Mouse (Mus musculus): Measurements from ENCODE around the gene Jsrp1. TPM values are rescaled to one million over a fixed set of nuclear protein-coding genes. Genes with fewer than 3 reads are reported as not detected.

The Jsrp1 gene
- polyA plus RNA-seq, 1 experiment: 343 TPM

DNA sequence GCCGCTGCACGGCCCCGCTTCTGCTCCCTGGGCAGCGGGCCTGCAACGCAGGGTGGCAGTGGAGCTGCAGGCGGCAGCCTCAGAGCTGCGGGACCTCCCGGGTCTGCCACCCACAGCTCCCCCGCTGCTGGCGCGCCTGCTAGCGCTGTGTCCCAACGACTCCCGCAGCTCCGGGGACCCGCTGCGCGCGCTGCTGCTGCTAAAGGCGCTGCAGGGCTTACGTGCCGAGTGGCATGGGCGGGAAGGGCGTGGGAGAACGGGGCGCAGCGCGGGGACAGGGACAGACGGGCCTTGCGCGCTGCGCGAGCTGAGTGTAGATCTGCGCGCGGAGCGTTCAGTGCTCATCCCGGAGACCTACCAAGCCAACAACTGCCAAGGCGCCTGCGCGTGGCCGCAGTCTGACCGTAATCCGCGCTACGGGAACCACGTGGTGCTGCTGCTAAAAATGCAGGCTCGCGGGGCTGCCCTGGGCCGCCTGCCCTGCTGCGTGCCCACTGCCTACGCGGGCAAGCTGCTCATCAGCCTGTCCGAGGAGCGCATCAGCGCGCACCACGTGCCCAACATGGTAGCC lies 6.2 kb downstream of the Jsrp1 start:
- Histone ChIP-seq H3ac (ENCODE audit: control insufficient read depth, insufficient read length) (no peak overlapping the region), H3K36me3 (ENCODE audit: control insufficient read depth, insufficient read depth) (peaks cover 3% of the 10 kb centered on the region), H3K4me3 (no peak overlapping the region), H3K27me3 (ENCODE audit: control insufficient read depth, insufficient read depth, insufficient read length) (no peaks in the 10 kb centered on the region), H3K4me2 (ENCODE audit: low read depth) (no peak overlapping the region), H3K79me2 (ENCODE audit: control insufficient read depth, insufficient read depth) (no peaks in the 10 kb centered on the region)
- TF ChIP-seq E2F4 (IDR thresholded peaks at IDR 0.05; ENCODE audit: insufficient read depth) (no peak), SRF (IDR thresholded peaks at IDR 0.05; ENCODE audit: control insufficient read depth, insufficient read length, low read depth) (no peak), MYOD1 (IDR thresholded peaks at IDR 0.05; ENCODE audit: control insufficient read depth in 1 of 3, insufficient read length in 2 of 3, low read depth in 2 of 3) (no peak), POLR2AphosphoS2 (IDR thresholded peaks at IDR 0.05; ENCODE audit: insufficient read length, low read depth) (peak; percentile 88), POLR2A (IDR thresholded peaks at IDR 0.05; ENCODE audit: insufficient read length, low read depth) (peak; percentile 45)

DNA sequence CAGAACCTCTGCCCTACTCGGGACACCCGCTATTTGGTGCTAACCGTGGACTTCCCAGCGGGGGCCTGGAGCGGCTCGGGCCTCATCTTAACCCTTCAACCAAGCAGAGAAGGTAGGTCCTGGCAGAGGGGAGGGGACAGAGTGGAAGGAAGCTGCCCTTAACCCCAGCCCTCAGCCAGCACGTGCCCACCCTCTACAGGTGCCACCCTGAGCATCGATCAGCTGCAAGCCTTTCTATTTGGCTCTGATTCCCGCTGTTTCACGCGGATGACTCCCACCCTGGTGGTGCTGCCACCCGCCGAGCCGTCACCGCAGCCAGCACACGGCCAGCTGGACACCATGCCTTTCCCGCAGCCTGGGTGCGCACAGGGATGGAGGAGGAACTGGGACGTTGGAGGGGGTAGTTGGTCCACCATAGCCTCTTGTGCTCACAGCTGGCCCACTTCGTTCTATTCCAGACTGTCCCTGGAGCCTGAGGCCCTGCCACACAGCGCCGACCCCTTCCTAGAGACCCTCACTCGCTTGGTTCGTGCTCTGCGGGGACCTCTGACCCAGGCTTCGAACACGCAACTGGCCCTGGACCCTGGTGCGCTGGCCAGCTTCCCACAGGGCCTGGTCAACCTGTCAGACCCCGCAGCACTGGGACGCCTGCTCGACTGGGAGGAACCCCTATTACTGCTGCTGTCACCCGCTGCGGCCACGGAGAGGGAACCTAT lies 6.8 kb downstream of the Jsrp1 start:
- H3K36me3 ChIP-seq (ENCODE audit: control insufficient read depth, insufficient read depth): peaks cover 7% of the 10 kb centered on the region
- no peak overlapping the region for H3K4me3 ChIP-seq
- H3K4me2 ChIP-seq (ENCODE audit: low read depth): no peak overlapping the region
- no peaks in the 10 kb centered on the region for H3K27me3 ChIP-seq (ENCODE audit: control insufficient read depth, insufficient read depth, insufficient read length)
- TF ChIP-seq E2F4 (IDR thresholded peaks at IDR 0.05; ENCODE audit: insufficient read depth) (no peak), POLR2AphosphoS2 (IDR thresholded peaks at IDR 0.05; ENCODE audit: insufficient read length, low read depth) (peak; percentile 38)
- peaks cover 3% of the 10 kb centered on the region for H3K79me2 ChIP-seq (ENCODE audit: control insufficient read depth, insufficient read depth)
- H3ac ChIP-seq (ENCODE audit: control insufficient read depth, insufficient read length): no peak overlapping the region

DNA sequence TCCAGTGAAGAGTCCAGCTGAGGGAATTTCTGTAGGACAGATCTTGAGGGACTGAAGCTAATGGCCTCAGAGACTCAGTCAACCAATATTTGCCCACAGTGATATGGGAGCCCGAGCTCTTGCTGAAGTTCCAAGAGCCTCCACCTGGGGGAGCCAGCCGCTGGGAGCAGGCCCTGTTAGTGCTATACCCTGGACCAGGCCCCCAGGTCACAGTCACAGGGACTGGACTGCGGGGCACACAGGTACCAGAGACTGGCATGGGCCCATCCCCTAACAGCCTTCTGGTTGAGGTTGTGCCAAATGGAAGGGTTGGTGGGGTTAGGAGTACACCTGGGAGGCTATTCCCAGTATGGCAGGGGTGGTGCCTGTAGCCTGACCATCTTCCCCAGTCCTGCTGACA lies 7.4 kb downstream of the Jsrp1 start:
- H3K79me2 ChIP-seq (ENCODE audit: control insufficient read depth, insufficient read depth): peaks cover 9% of the 10 kb centered on the region
- TF ChIP-seq TCF3 (IDR thresholded peaks at IDR 0.05; ENCODE audit: insufficient read length, low read depth) (no peak), MAX (IDR thresholded peaks at IDR 0.05; ENCODE audit: low read depth) (no peak), POLR2AphosphoS2 (IDR thresholded peaks at IDR 0.05; ENCODE audit: insufficient read length, low read depth) (peak; percentile 27)
- H3K36me3 ChIP-seq (ENCODE audit: control insufficient read depth, insufficient read depth): peaks cover 12% of the 10 kb centered on the region
- H3K27me3 ChIP-seq (ENCODE audit: control insufficient read depth, insufficient read depth, insufficient read length): no peaks in the 10 kb centered on the region
- no peak overlapping the region for H3ac ChIP-seq (ENCODE audit: control insufficient read depth, insufficient read length)
- H3K4me3 ChIP-seq: no peak overlapping the region
- no peak overlapping the region for H3K4me2 ChIP-seq (ENCODE audit: low read depth)

DNA sequence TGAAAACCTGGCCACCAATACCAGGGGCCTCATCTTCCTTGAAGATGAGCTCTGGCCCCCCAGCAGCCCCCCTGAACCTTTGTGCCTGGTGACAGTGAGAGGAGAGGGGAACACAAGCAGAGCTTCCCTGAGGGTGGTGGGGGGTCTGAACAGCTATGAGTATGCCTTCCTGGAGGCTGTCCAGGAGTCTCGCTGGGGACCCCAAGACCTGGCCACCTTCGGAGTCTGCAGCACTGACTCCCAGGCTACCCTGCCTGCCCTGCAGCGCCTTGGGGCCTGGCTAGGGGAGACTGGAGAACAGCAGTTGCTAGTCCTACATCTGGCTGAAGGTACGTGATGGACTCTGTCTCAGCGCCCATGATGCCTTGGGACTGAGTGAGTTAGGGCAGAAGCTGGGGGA lies 8.0 kb downstream of the Jsrp1 start:
- TF ChIP-seq SRF (IDR thresholded peaks at IDR 0.05; ENCODE audit: control insufficient read depth, insufficient read length, low read depth) (no peak), REST (IDR thresholded peaks at IDR 0.05; ENCODE audit: insufficient read depth, insufficient read length) (no peak), CEBPB (IDR thresholded peaks at IDR 0.05; ENCODE audit: insufficient read depth, poor library complexity, severe bottlenecking) (no peak), TCF12 (IDR thresholded peaks at IDR 0.05; ENCODE audit: insufficient read depth, poor library complexity, severe bottlenecking) (no peak), USF1 (IDR thresholded peaks at IDR 0.05; ENCODE audit: low read depth) (no peak), MAX (IDR thresholded peaks at IDR 0.05; ENCODE audit: low read depth) (no peak), MYOG (IDR thresholded peaks at IDR 0.05; ENCODE audit: control insufficient read depth in 1 of 3, insufficient read depth in 1 of 3, insufficient read length in 2 of 3, low read depth in 2 of 3) (no peak), POLR2AphosphoS2 (IDR thresholded peaks at IDR 0.05; ENCODE audit: insufficient read length, low read depth) (no peak), TCF3 (IDR thresholded peaks at IDR 0.05; ENCODE audit: insufficient read length, low read depth) (no peak), POLR2A (IDR thresholded peaks at IDR 0.05; ENCODE audit: insufficient read length, low read depth) (no peak), E2F4 (IDR thresholded peaks at IDR 0.05; ENCODE audit: insufficient read depth) (no peak), MYOD1 (IDR thresholded peaks at IDR 0.05; ENCODE audit: control insufficient read depth in 1 of 3, insufficient read length in 2 of 3, low read depth in 2 of 3) (no peak)
- Histone ChIP-seq H3K4me2 (ENCODE audit: low read depth) (no peak overlapping the region), H3K36me3 (ENCODE audit: control insufficient read depth, insufficient read depth) (peaks cover 17% of the 10 kb centered on the region), H3K27me3 (ENCODE audit: control insufficient read depth, insufficient read depth, insufficient read length) (no peaks in the 10 kb centered on the region), H3K4me3 (no peak overlapping the region), H3ac (ENCODE audit: control insufficient read depth, insufficient read length) (no peak overlapping the region), H3K79me2 (ENCODE audit: control insufficient read depth, insufficient read depth) (peaks cover 15% of the 10 kb centered on the region)

DNA sequence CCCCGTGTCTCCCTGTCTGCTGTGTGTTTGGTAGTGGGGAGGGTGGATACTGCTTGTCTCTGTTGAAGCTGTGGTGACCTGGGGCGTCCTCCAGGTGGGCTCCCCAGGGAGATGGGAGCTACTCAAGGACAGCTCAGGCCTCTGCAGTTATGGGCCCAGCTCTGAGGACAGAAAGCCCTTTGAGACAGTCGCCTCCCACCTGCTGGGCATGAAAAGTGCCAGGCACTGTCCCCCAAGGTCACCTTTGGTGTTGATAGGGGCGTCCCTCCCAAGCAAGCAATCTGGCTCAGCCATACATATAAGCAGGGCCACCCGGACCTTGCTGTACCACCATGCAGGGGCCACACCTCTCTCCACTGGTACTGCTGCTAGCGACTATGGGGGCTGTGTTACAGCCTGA lies 8.4 kb downstream of the Jsrp1 start, which contains the start of gene Amh:
TSS of gene Amh (plus strand) at position 328 of the 400 bp plus-strand sequence.
- H3K4me3 ChIP-seq: no peak within 1 kb of the TSS
- H3K4me2 ChIP-seq (ENCODE audit: low read depth): no peak within 1 kb of the TSS
- peaks cover 17% of the 10 kb centered on the region for H3K36me3 ChIP-seq (ENCODE audit: control insufficient read depth, insufficient read depth)
- H3ac ChIP-seq (ENCODE audit: control insufficient read depth, insufficient read length): no peak within 1 kb of the TSS
- H3K79me2 ChIP-seq (ENCODE audit: control insufficient read depth, insufficient read depth): peaks cover 19% of the 10 kb centered on the region
- H3K27me3 ChIP-seq (ENCODE audit: control insufficient read depth, insufficient read depth, insufficient read length): no peaks in the 10 kb centered on the region
- TF ChIP-seq TCF3 (IDR thresholded peaks at IDR 0.05; ENCODE audit: insufficient read length, low read depth) (no peak), REST (IDR thresholded peaks at IDR 0.05; ENCODE audit: insufficient read depth, insufficient read length) (no peak), SRF (IDR thresholded peaks at IDR 0.05; ENCODE audit: control insufficient read depth, insufficient read length, low read depth) (no peak), TCF12 (IDR thresholded peaks at IDR 0.05; ENCODE audit: insufficient read depth, poor library complexity, severe bottlenecking) (no peak), MAX (IDR thresholded peaks at IDR 0.05; ENCODE audit: low read depth) (no peak), MYOG (IDR thresholded peaks at IDR 0.05; ENCODE audit: control insufficient read depth in 1 of 3, insufficient read depth in 1 of 3, insufficient read length in 2 of 3, low read depth in 2 of 3) (no peak), USF1 (IDR thresholded peaks at IDR 0.05; ENCODE audit: low read depth) (no peak), E2F4 (IDR thresholded peaks at IDR 0.05; ENCODE audit: insufficient read depth) (no peak), POLR2A (IDR thresholded peaks at IDR 0.05; ENCODE audit: insufficient read length, low read depth) (no peak), CEBPB (IDR thresholded peaks at IDR 0.05; ENCODE audit: insufficient read depth, poor library complexity, severe bottlenecking) (no peak), POLR2AphosphoS2 (IDR thresholded peaks at IDR 0.05; ENCODE audit: insufficient read length, low read depth) (no peak), MYOD1 (IDR thresholded peaks at IDR 0.05; ENCODE audit: control insufficient read depth in 1 of 3, insufficient read length in 2 of 3, low read depth in 2 of 3) (no peak)

Measured in myocyte (in vitro differentiated cells).